Mouse (Mus musculus) left cerebral cortex, postnatal 14 days (tissue): ENCODE data around the gene Sgk1. TPM values are rescaled to one million over a fixed set of nuclear protein-coding genes. Genes with fewer than 3 reads are reported as not detected.
A peak's percentile ranks its signal among the peaks of the same experiment; 100 is the strongest.

Experiments used
- DNase-seq, 2 experiments: peaks; one replicate each; pipeline ENCODE4 v3.0.0; 2021 to 2022; ENCODE audit warnings: low spot score in 2 of 2, mixed read lengths in 1 of 2
- intact Hi-C: fragments of 180-260 bp; cut with DNase I; formaldehyde crosslinking; loops from one replicate; pipeline ENCODE4 v1.15.1; 2025
- total RNA-seq, 2 experiments: library from RNA; stranded (reverse); gene quantifications; 2 replicates each; pipeline ENCODE4 v1.2.3; 2021

Gene Sgk1
- total RNA-seq, 2 experiments from 2014 or later: 73.2 to 94.7 TPM

- intact Hi-C loops: loop anchor here (5.0 kb wide), 1 partner anchor 543 kb away; no protein-coding TSS in a partner anchor
- DNase-seq: peak; percentile 26 to 42
Observed at GRCm38 (mm10) chr10:22034303-22034702, 152.3 kb downstream of the Sgk1 start.

DNA sequence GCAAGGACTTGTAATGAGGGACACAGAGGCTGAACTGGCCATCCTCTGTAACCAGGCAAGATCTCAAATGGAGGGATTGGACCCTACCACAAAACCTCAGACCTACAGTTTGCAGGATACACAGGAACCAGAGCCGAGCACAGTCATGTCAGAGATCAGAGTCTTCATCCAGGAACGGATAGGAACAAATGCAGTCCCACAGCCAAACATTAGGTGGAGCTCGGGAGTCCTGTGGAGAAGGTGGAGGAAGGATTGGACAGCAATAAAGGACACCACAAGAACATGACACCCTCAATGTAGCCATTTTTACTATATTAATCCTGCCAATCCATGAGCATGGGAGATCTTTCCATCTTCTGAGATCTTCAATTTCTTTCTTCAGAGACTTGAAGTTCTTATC lies 154.3 kb downstream of the Sgk1 start:
- intact Hi-C loops: loop anchor here (5.0 kb wide), 2 partner anchors 126 to 446 kb away; no protein-coding TSS in a partner anchor

More for the DNA sequence above, 154.3 kb downstream of the Sgk1 start:
- peak; percentile 25 to 44 for DNase-seq

Other genes starting within 250 kb of the Sgk1 start
- not detected for gene 4930444G20Rik, start 185.9 kb downstream of the Sgk1 start, total RNA-seq